Mouse (Mus musculus): ENCODE measurements around the gene Orai2. TPM values are rescaled to one million over a fixed set of nuclear protein-coding genes. Genes with fewer than 3 reads are reported as not detected.

The Orai2 gene
- total RNA-seq, 2 experiments from 2014 or later: 46.7 to 48.8 TPM

DNA sequence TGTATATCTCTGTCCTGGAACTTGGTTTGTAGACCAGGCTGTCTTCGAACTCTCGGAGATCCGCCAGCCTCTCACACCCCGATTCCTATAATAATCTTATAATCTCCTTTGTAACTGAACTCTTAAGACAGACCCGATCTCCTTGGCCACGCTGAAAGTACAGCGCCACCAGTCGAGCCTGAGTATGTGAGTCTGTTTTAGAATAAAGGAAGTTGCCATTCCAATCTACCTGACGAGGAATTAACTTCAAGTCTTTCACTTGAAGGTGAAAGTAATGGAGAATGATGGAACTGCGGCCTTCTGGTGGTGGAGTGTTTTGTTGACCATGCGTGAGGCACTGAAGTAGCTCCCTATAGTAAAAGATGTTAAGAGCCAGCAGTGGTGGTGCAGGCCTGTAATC lies 29.0 kb upstream of the Orai2 start:
- Histone ChIP-seq H3K4me3 (peak overlapping the region; percentile 88), H3K27ac (peak overlapping the region; percentile 92; the same call in 1 of the 2 replicates)
- no peak for TF ChIP-seq CTCF (IDR thresholded peaks at IDR 0.05)
- intact Hi-C loops (cut with DNase I): no loop called here
- DNase-seq (ENCODE audit: extremely low spot score in 1 of 2, low spot score in 2 of 2): no peak

DNA sequence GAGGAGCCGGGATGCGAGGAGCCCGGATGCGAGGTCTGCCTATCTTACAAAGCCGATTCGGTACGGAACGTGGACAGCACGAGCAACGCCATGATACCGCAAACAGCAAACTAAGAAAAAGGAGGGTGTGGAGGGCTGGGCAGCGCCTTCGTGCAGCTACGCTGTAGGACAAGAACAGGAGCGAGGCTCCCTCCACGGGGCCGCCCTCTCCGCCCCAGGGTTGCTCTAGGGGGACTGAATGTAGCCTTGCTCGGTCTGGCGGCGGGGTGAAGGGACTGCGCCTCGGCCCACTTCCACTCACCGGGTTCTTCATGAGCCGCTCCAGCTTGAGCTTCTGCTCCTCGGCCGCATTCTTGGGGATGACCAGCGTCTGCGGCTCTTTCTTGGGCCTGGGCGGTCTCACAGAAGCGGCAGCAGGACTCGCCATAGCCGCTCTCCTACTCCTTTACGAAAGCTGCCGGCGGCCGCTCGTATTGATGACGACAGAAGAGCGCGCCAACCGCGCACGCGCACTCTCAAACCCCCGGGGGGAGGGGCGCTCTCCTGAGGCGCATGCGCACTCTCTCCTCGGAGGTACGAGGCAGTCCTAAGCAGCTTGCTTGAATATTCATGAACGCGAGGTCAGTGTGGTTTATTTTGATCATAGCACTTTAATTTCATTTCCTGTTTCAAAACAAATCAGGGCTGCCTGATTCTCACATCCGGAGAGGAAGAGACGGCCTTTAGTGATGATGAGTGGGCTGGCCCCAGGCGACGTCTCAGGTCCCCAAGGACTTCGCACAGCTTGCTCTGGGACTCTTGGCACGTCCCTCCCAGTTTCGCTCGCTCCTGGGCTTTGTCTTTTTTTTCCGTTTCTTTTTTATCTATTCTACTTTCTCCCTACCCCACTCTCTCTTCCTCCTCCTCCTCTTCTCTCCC lies 28.2 kb upstream of the Orai2 start, which contains the start of gene Prkrip1:
Gene Prkrip1 (minus strand): TSS at position 490 of the 918 bp plus-strand sequence.
- peak; percentile 92 to 95 for DNase-seq (ENCODE audit: extremely low spot score in 1 of 2, low spot score in 2 of 2)
- intact Hi-C loops (cut with DNase I): no loop called here
- TF ChIP-seq CTCF (IDR thresholded peaks at IDR 0.05): no peak; the same call in 1 of the 2 replicates
- Histone ChIP-seq H3K4me3 (peak within 1 kb of the TSS; percentile 88), H3K27ac (peak within 1 kb of the TSS; percentile 92)

DNA sequence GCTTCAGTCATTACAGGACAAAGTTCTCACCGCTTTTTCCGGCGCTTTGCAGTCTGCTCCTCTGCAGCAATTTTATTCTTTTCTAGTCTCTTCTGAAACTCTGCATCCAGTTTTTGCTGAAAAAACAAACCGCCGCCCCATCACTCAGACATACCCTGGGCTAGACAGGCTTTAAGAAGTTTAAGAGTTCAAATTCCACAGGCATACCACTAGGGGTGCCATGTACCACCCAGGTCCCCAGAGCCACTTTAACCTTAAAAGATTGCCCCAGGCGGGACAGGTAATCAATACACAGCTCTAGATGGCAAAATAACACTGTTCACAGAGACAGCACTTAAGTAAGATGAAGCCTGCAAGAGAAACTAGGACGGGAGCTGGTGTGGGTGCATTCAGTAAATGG lies 21.4 kb upstream of the Orai2 start:
- DNase-seq (ENCODE audit: extremely low spot score in 1 of 2, low spot score in 2 of 2): no peak
- no peak overlapping the region for H3K4me3 ChIP-seq
- intact Hi-C loops (cut with DNase I): no loop called here
- TF ChIP-seq CTCF (IDR thresholded peaks at IDR 0.05): peak; percentile 30; the same call in 1 of the 2 replicates
- no peak overlapping the region for H3K27ac ChIP-seq

DNA sequence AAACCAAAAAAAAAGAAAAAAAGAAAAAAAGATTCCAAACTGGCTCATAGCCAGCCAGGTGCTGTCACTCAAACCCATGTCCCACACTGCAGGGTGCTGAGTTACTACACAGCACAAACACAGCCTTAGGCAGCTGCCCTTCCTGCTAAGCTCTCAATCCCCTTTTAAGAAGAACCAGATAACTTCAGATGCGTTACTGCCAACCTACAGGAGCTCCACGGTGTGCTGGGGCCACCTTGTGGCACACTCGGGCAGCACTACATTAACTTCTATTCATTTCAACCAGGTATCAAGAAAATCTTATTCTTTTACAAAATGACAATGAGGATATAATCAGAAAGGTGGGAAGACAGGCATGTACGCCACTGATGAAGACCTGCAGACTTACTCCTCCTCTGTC lies 16.2 kb upstream of the Orai2 start:
- Histone ChIP-seq H3K27ac (no peak overlapping the region), H3K4me3 (no peak overlapping the region)
- DNase-seq (ENCODE audit: extremely low spot score in 1 of 2, low spot score in 2 of 2): peak; percentile 52 to 54
- intact Hi-C loops (cut with DNase I): loop anchor here (2.0 to 5.0 kb wide), 2 partner anchors 50 to 204 kb away; partner anchors contain the start of genes Alkbh4, Lrwd1 and Zp3
- TF ChIP-seq CTCF (IDR thresholded peaks at IDR 0.05): peak; percentile 90

DNA sequence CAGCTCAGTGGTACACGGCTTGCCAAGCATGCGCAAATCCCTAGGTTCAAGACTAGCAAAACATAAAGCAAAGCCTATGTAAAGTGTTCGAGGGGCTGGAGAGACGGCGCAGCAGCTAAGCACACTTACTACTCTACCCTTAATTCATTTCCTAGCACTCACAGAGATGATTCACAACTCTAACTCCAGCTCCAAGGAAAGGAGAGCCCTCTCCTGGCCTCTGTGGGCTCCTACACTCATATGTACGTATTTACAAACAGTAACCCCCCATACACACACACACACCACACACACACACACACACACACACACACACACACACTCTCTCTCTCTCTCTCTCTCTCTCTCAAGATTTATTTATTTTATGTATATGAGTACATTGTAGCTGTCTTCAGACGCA lies 13.3 kb upstream of the Orai2 start:
- Histone ChIP-seq H3K27ac (no peak overlapping the region), H3K4me3 (no peak overlapping the region)
- DNase-seq (ENCODE audit: extremely low spot score in 1 of 2, low spot score in 2 of 2): no peak
- intact Hi-C loops (cut with DNase I): no loop called here
- TF ChIP-seq CTCF (IDR thresholded peaks at IDR 0.05): no peak; the same call in 1 of the 2 replicates

DNA sequence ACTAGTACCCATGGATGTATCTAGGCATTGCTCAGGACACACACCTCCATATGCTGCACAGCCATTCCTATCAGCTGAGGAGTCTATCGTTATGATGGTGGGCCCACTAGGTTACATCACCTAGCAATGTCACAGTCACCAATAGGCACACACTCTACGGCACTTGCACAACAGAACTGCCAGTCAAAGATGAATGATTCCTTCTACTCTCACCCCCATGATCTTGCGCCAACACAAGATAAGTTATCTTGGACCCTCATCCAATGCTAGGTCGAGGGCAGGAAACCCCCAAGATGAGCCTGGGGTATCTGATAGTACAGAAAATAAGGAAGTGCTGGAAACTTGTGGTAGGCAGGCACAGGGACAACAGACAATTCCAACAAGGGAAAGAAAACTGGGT lies 12.3 kb upstream of the Orai2 start:
- Histone ChIP-seq H3K27ac (no peak overlapping the region), H3K4me3 (no peak overlapping the region)
- DNase-seq (ENCODE audit: extremely low spot score in 1 of 2, low spot score in 2 of 2): no peak
- intact Hi-C loops (cut with DNase I): no loop called here
- no peak for TF ChIP-seq CTCF (IDR thresholded peaks at IDR 0.05)

DNA sequence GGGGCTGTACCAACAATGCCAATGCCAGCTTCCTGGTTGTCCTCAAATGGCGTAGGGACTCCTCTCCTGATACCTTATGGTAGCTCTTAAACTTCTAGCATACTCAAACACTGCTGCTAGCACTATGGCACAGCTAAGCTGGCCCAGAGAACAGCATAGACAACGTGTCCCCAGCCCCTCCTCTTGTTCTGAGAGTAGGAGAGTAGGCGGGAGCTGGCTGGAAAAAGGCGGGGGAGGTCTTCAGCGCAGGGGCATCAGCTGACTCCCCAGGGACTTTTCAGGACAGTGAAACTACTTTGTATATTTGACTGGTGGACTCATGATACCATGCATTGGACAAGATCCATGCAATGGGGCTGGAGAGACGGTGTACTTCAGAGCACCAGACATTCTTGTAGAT lies 11.5 kb upstream of the Orai2 start:
- H3K27ac ChIP-seq: peak overlapping the region; percentile 5; the same call in 1 of the 2 replicates
- DNase-seq (ENCODE audit: extremely low spot score in 1 of 2, low spot score in 2 of 2): peak in 1 of 2 experiments; percentile 61
- no peak for TF ChIP-seq CTCF (IDR thresholded peaks at IDR 0.05)
- intact Hi-C loops (cut with DNase I): no loop called here
- no peak overlapping the region for H3K4me3 ChIP-seq

DNA sequence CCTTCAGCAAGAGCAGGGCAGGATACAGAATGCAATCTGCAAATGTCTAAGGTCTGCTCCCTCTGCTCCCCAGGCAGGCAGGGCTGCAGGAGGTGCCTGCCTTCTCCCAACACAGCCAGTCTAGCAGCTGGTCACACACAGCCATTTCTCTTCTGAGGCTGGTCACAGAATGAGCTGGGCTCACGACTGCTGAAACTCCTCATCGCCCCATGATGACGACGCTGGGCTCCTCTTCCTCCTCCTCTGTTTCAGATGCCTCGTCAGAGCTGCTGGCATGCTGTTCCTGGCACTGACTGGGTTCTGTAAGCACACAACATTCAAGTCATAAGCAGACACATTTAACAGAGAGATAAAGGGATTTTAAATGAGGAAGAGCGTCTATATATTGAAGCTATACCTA lies 10.7 kb upstream of the Orai2 start:
- no peak for DNase-seq (ENCODE audit: extremely low spot score in 1 of 2, low spot score in 2 of 2)
- Histone ChIP-seq H3K27ac (no peak overlapping the region), H3K4me3 (no peak overlapping the region)
- intact Hi-C loops (cut with DNase I): no loop called here
- no peak for TF ChIP-seq CTCF (IDR thresholded peaks at IDR 0.05)

DNA sequence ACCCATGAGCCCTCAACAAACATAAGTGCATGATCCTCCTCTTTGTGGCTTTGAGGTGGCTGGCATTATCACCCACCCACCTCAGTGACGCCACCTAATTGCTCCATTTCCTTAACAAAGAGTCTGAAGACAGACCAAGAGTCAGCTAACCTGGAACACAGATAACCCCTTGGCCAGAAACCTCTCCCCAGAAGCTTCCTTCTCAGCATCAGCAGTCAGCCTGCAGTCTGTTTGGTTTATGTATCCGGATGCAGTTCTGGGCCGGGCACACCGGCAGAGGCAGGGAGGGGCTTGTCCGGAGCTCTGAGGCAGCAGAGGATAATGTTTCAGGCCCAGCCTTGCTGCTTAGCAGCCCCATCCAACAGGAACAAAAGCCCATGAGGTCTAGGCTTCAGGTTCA lies 9.1 kb upstream of the Orai2 start:
- intact Hi-C loops (cut with DNase I): no loop called here
- no peak for DNase-seq (ENCODE audit: extremely low spot score in 1 of 2, low spot score in 2 of 2)
- no peak overlapping the region for H3K4me3 ChIP-seq
- no peak overlapping the region for H3K27ac ChIP-seq
- no peak for TF ChIP-seq CTCF (IDR thresholded peaks at IDR 0.05)

DNA sequence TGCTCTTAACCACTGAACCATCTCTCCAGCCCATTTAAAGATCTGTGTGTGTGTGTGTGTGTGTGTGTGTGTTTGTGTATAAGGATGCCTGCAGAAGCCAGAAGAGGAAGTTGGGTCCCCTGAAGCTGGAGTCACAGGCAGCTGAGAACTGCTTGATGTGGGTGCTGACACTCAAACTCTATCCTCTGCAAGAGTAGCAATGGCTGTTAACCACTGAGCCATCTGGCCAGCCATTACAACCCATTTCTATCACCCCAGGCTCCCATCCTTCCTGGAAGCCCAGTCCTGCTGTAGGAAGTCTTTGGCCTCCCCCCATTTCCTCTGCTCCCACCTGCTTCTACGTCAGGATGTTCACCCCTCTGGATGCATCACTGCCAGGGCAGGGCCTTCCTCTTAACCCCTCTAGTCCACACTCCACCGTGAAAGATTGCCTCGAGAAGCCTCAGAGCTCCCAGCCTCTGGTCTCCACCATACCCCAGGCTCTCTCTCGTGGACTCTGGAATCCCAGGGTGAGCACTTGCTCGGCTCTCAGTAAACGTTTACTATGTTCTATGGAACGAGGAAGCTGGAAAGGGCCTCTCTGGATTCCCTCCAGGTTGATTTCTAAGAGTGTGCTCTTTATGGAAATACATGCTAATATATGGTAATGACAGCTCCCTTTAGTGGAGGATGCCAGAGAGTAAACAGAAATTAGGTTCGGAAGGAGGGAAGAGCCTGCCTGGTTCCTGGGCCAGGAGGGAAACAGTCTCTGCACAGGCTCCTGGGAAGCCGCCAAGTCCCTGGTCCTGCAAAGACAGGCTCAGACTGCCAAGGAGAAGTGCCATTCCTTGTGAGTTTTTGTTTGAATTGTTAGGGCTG lies 3.3 kb upstream of the Orai2 start:
- H3K4me3 ChIP-seq: no peak overlapping the region
- no peak for TF ChIP-seq CTCF (IDR thresholded peaks at IDR 0.05)
- intact Hi-C loops (cut with DNase I): no loop called here
- no peak overlapping the region for H3K27ac ChIP-seq
- peak; percentile 44 to 58 for DNase-seq (ENCODE audit: extremely low spot score in 1 of 2, low spot score in 2 of 2)

DNA sequence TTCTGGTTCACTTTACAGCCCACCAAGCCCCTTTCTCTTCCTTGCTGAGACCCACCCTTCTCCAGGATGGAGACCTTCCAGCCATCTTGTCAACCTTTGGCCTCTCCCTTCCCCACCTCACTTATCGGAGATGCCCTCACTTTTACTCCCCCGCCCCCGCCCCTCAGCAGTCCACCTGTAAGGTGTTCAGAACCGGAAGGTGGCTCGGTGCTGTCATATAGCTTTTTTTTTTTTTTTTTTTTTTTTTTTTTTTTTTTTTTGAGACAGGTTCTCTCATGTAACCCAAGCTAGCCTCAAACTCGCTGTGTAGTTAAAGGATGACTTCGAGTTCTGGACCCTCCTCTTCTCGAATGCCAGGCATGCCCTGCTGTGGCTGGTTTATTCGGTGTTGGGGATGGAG lies 2.4 kb upstream of the Orai2 start:
- Histone ChIP-seq H3K27ac (no peak overlapping the region), H3K4me3 (no peak overlapping the region)
- DNase-seq (ENCODE audit: extremely low spot score in 1 of 2, low spot score in 2 of 2): no peak
- TF ChIP-seq CTCF (IDR thresholded peaks at IDR 0.05): no peak
- intact Hi-C loops (cut with DNase I): no loop called here
